Mouse (Mus musculus) bone marrow macrophage, adult 2 months (primary cell): Measurements from ENCODE around the gene Mylk2.

Experiments
- CTCF ChIP-seq: IDR thresholded peaks from 2 replicates; pipeline ENCODE4 v1.5.1; 2012; ENCODE audit warnings: low read depth, mild to moderate bottlenecking, low read length, moderate library complexity
- POLR2A ChIP-seq: IDR thresholded peaks from 2 replicates; pipeline ENCODE4 v1.6.1; 2012; ENCODE audit warnings: mild to moderate bottlenecking, low read depth, low read length, borderline replicate concordance

DNA sequence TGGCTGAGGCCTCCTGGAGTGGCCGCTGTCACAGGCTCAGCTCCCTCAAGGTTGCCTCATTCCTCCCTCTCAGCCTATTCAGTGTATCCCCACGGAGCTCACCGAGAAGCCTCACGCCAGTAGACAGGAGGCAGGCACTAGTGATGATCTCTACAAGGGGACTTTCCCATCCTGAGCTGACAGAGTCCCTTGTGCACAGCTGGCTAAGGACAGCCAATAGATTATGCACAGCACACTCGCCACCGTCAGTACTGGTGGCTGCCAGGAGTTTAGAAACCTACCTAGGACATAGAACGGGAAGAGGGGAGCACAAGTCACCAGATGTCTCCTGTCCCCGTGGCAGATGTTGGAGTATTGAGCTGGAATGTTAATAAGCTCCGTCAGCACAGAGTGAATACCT, 6.5 kb downstream of the Mylk2 start:
- TF ChIP-seq CTCF (no peak), POLR2A (no peak)
